Mouse (Mus musculus): ENCODE data around the gene Adh7.
A peak's percentile ranks its signal among the peaks of the same experiment; 100 is the strongest.

Adh7 gene

DNA sequence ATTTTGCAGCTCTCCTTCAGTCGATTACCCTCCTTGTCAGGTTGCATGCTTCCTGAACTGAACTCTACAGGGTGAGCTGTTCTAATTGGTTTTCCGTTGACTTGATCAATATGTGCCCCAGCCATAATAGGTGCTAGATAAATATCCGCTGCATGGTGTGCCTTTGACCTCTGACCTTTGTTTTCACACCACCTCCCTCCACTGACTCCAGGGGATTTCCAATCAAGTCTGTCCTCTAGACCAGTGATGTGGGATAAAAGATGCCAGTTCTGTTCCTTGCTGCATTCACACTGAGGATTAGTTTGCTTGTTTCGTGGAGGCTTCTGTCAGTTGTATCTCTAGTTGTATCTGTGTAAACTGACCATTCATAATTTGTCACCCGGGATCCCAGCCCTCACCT is 36.6 kb downstream of the Adh7 start:
- peak; percentile 24 for DNase-seq (ENCODE audit: low spot score)

- peak; percentile 33 for DNase-seq (ENCODE audit: low spot score)
These were observed 37.8 kb downstream of the Adh7 start for GRCm38 (mm10) chr3:138255366-138255765.

DNA sequence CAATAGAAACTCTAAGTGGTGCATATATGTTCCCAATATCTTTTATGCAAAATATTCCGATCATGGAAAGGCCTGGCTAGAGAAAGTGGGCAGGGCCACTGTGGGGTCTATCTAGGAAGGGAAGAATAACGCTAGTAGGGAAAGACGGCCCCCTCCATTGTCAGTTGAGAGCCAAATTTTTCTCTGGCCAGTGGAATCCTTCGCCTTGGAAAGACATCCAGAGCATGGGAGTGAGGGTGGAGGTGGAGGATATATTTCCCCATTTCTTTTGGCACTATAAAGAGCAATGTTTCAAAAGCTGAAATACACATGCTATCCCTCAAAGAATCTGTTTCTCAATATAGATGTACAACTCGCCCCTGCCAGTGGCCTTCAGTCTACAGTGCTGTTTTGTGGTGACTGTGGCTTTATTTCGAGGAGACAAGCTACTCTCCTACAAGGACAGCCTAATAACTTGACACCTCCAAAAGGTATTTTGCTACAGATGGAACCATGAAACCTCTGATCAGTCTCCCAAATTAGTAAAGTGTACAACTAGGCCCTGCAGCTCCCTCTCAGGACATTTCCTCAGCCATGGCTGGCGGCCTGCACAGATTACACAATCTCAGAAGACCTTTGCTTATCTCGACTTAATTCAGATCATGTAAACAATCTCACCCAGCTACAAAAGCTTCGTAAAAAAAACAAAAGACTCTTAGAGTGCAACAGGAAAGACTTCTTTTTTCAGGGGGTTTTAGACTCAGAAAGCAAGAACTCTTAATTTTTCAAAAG is 38.4 kb downstream of the Adh7 start:
- DNase-seq (ENCODE audit: low spot score), result no peak

DNA sequence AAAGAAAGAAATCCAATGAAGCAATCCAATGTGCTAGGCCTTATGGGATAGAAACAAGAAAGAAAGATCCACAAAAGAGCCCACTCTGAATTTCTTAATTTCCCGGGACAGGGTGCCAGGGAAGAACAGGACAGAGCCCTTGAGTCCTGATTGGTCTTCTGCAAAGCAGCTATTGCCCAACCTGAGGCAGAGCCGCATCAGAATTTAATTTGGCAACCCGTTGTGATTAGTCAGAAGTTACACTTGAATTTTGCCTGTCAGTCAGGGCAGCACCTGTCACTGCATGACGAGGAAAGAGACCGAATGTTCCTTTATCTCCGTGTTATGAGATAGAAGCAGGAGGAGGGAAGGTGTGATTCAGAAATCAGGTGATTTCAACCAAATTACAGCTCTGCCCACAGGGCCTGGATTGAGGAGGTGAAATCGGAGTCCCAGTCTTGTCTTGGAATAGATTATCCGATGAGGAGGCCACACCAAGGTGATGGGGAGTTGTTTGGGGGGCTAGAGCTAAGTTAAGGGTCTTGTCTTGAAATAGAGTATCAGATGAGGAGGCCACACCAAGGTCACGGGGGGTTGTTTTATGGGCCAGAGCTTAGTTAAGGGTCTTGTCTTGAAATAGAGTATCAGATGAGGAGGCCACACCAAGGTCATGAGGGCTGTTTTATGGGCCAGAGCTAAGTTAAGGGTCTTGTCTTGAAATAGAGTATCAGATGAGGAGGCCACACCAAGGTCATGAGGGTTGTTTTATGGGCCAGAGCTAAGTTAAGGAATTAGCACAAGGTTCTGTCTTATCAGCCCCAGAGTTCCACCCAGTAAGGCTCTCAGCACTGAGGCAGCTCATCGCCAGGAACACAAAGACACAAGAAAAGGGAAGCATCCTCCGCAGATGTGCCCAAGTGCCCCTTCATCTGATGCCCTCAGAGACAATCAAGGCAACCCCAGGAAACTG is 43.4 kb downstream of the Adh7 start, which contains the start of gene Adh1:
Adh1 (plus strand) TSS at position 271 of the 949 bp plus-strand sequence.
- DNase-seq (ENCODE audit: low spot score), result no peak

DNA sequence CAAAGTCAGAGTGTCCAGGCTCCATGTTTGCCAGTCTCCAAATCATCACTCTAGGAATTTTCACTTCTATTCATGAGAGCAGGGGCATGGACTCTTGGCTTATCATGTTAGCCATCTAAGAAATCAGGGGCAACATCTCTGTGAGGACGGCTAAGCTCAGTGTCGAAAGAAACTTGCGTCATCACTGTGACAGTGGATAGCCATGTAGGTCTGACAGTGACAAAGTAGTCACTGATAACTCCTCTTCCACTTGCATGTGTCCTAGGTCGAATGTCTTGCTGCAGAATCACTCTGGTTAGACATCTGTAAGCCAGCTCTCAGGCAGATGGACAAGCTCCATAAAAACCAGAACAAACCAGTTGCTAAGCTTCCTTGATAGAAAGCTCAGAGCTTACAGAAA is 45.0 kb downstream of the Adh7 start:
- no peak for DNase-seq (ENCODE audit: low spot score)

- DNase-seq (ENCODE audit: low spot score), result no peak
These were observed 45.8 kb downstream of the Adh7 start for GRCm38 (mm10) chr3:138263154-138263930.

DNA sequence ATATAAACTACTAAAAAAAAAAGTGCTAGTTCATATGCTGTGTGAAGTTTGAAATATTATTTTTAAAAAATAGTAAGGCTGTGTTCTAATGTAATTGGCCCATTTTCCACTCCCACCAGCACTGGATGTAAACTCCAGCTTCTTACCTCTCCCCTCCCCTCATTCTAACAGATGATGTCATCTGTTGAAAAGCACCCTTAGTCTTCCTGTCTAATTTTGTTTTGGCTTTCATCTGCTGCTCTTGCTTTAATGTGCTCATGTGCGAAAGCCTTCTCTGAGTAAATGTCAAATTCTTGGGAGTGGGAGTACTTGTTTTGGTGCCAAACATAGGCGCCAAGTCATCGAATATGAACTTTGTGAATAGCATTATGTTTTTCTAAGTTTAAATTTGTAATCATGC is 47.1 kb downstream of the Adh7 start:
- no peak for DNase-seq (ENCODE audit: low spot score)

- DNase-seq (ENCODE audit: low spot score), result peak; percentile 24
These were observed 52.9 kb downstream of the Adh7 start for GRCm38 (mm10) chr3:138270507-138270906.

DNA sequence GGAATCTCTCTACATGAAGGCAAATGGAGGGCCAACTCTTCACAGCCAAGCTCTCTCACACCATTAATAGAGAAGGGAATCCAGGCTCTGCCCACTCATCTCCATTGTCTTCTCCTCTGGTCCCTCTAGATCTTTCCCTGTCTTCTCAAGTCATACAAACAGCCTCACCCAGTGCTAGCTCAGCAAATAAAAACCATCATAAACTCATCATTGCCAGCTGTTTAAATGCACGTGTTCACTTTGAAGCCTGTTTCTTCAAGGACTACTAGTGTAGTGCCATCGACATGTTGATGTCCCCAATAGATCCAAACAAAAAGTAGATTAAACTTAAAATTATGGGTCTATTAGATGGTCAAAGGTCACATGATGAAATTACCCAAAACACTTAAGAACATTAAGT is 53.7 kb downstream of the Adh7 start:
- DNase-seq (ENCODE audit: low spot score), result no peak

- no peak for DNase-seq (ENCODE audit: low spot score)
These were observed 55.5 kb downstream of the Adh7 start for GRCm38 (mm10) chr3:138273080-138273479.

DNA sequence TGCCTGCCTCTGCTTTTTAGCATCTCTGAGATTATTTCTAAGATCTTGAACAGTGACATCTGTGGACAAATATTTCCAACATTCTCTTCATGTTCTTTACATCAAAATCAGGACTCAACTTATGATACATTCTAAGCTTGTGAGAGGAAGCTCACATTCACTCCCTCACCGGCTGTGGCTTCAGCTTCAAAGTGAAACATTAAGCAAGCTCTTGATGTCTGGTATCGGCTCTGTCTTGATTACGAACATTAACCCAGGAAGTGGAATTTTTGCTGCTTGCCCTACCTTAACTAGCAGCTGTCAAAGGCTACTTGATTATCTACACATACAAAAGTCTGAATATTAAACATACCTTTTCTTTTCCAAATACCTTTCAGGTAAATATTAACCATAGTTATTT is 57.5 kb downstream of the Adh7 start:
- no peak for DNase-seq (ENCODE audit: low spot score)

GRCm38 (mm10) chr3:138282556-138282955 is 65.0 kb downstream of the Adh7 start:
- no peak for DNase-seq (ENCODE audit: low spot score)

All from embryo, embryonic 10 days (tissue).